Mouse (Mus musculus) midbrain, embryonic 13.5 days (tissue): ENCODE data around the gene Hoxb1. TPM values are rescaled to one million over a fixed set of nuclear protein-coding genes. Genes with fewer than 3 reads are reported as not detected.
A peak's percentile ranks its signal among the peaks of the same experiment; 100 is the strongest.

Experiments
- ATAC-seq: fragments of 200-750 bp; cut with Nextera tagmentation; 2 replicates; pipeline ENCODE4 v1.8.0; 2017; ENCODE audit warnings: mild to moderate bottlenecking, moderate TSS enrichment, moderate library complexity
- H3K27ac ChIP-seq: fragments of 300-500 bp; sonication (generic); 2 replicates; pipeline ENCODE4 v1.5.1; 2015; ENCODE audit warnings: inconsistent platforms, mild to moderate bottlenecking, moderate library complexity
- H3K27me3 ChIP-seq: fragments of 300-500 bp; sonication (generic); 2 replicates; pipeline ENCODE4 v1.6.1; 2015; ENCODE audit warnings: mild to moderate bottlenecking, inconsistent platforms
- H3K36me3 ChIP-seq: fragments of 300-500 bp; sonication (generic); 2 replicates; pipeline ENCODE4 v1.6.1; 2015; ENCODE audit warnings: mild to moderate bottlenecking, inconsistent platforms
- H3K4me1 ChIP-seq: fragments of 300-500 bp; sonication (generic); replicated peaks from 2 replicates; pipeline ENCODE4 v1.6.1; 2015; ENCODE audit warnings: inconsistent platforms
- H3K4me2 ChIP-seq: fragments of 300-500 bp; sonication (generic); replicated peaks from 2 replicates; pipeline ENCODE4 v1.6.1; 2015; ENCODE audit warnings: moderate library complexity, mild to moderate bottlenecking, inconsistent platforms
- H3K4me3 ChIP-seq: fragments of 300-500 bp; sonication (generic); replicated peaks from 2 replicates; pipeline ENCODE4 v1.5.1; 2015; ENCODE audit warnings: mild to moderate bottlenecking, inconsistent platforms
- H3K9ac ChIP-seq: fragments of 300-500 bp; sonication (generic); replicated peaks from 2 replicates; pipeline ENCODE4 v1.6.1; 2015; ENCODE audit warnings: mild to moderate bottlenecking, inconsistent platforms
- H3K9me3 ChIP-seq: fragments of 300-500 bp; sonication (generic); 2 replicates; pipeline ENCODE4 v1.6.1; 2016; ENCODE audit warnings: mild to moderate bottlenecking, inconsistent platforms
- WGBS: fragments of 180-500 bp; shearing (Covaris S2); methylation state at CpG from one replicate; pipeline ENCODE4 v1.1.7; 2015; 5-methylcytosine and 5-hydroxymethylcytosine counted together
- polyA plus RNA-seq: library from polyadenylated mRNA; unstranded; fragments of >200 nt; fragmentation: Nextera tagmentation; extraction: Ambion mirVana; gene quantifications from 2 replicates; pipeline ENCODE4 v1.2.1, GENCODE M21; 2015

The Hoxb1 gene
- polyA plus RNA-seq, 1 experiment from 2014 or later = not detected

- peaks cover 10% of the 10 kb centered on the region; the same call in 1 of the 2 replicates for H3K4me1 ChIP-seq
- no peaks in the 10 kb centered on the region for H3K36me3 ChIP-seq
- under 1% methylated on average over 75 of the region's 75 CpGs for WGBS
- H3K4me3 ChIP-seq = no peak overlapping the region
- no peak overlapping the region for H3K9ac ChIP-seq
- H3K27ac ChIP-seq = no peak overlapping the region
- H3K9me3 ChIP-seq = no peaks in the 10 kb centered on the region
- peaks cover 96% of the 10 kb centered on the region for H3K27me3 ChIP-seq
- no peak for ATAC-seq
- H3K4me2 ChIP-seq = no peak overlapping the region
Observed at GRCm38 (mm10) chr11:96352691-96353521, 12.6 kb upstream of the Hoxb1 start.

GRCm38 (mm10) chr11:96353522-96353841, 12.1 kb upstream of the Hoxb1 start:
- H3K4me1 ChIP-seq = peaks cover 10% of the 10 kb centered on the region; the same call in 1 of the 2 replicates
- no peak overlapping the region for H3K4me3 ChIP-seq
- no peaks in the 10 kb centered on the region for H3K9me3 ChIP-seq
- ATAC-seq = no peak
- under 1% methylated on average over 14 of the region's 14 CpGs for WGBS
- H3K36me3 ChIP-seq = no peaks in the 10 kb centered on the region
- H3K9ac ChIP-seq = no peak overlapping the region
- H3K27me3 ChIP-seq = peaks cover 96% of the 10 kb centered on the region
- H3K27ac ChIP-seq = no peak overlapping the region
- no peak overlapping the region for H3K4me2 ChIP-seq

DNA sequence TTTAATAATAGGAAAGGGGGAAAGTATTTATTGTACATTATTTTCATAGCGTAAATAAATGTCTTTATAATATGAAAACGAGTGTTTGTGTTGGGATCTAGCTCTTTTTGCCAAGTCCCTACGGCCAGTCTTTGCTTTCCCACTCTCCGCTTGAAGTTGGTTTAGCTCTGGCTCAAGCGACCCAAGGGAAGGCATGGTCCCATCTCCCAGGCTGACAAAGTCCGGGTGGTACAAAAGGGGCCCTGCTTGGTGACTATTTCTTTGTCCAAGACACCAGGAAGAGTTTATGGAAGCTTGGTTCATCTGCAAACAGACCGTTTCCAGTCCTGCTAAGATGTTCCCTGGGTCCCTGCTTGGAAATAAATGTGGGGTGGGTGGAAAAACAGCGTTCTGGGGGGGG, 11.6 kb upstream of the Hoxb1 start:
- peaks cover 96% of the 10 kb centered on the region for H3K27me3 ChIP-seq
- no peaks in the 10 kb centered on the region for H3K36me3 ChIP-seq
- no peak overlapping the region for H3K27ac ChIP-seq
- H3K4me2 ChIP-seq = no peak overlapping the region
- H3K4me1 ChIP-seq = peaks cover 10% of the 10 kb centered on the region; the same call in 1 of the 2 replicates
- WGBS = 3% methylated on average over 8 of the region's 8 CpGs
- no peak overlapping the region for H3K4me3 ChIP-seq
- H3K9ac ChIP-seq = no peak overlapping the region
- ATAC-seq = no peak
- H3K9me3 ChIP-seq = no peaks in the 10 kb centered on the region

GRCm38 (mm10) chr11:96354376-96354775, 11.2 kb upstream of the Hoxb1 start:
- 0 out of 2 replicates have a peak overlapping the region, but pooled peaks have one; percentile 21 for H3K4me2 ChIP-seq
- no peak overlapping the region for H3K9ac ChIP-seq
- H3K9me3 ChIP-seq = no peaks in the 10 kb centered on the region
- no peaks in the 10 kb centered on the region for H3K36me3 ChIP-seq
- H3K4me1 ChIP-seq = peaks cover 10% of the 10 kb centered on the region; the same call in 1 of the 2 replicates
- no peak for ATAC-seq
- no peak overlapping the region for H3K27ac ChIP-seq
- peaks cover 94% of the 10 kb centered on the region for H3K27me3 ChIP-seq
- H3K4me3 ChIP-seq = 0 out of 2 replicates have a peak overlapping the region, but pooled peaks have one; percentile 8
- WGBS = 0% methylated on average over 25 of the region's 25 CpGs

DNA sequence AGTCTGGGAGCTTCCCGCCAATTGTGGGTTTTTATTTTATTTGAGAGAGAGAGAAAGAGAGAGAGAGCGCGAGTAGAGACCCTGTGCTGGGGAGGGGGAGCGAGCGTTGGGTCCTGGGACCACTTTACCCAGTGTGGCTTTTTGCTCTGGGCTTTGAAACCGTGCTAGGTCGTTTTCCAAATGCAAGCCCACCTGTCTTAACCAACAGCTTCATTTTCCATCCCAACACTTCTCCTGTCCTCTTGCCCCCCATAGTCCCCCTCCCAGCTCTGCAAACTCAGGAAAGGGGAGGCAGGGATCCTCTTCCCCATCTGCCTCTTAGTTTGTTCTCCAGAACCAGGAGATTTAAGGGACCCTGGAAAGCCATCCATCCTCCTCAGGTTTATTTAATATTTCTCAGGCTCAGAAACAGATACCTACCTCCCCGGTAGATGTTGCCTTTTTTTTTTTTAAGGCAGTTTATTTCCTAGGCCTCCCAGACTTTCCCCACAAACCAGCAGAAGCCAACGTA, 10.7 kb upstream of the Hoxb1 start:
- Histone ChIP-seq H3K9ac (no peak overlapping the region), H3K4me3 (no peak overlapping the region), H3K4me1 (peaks cover 10% of the 10 kb centered on the region; the same call in 1 of the 2 replicates), H3K4me2 (0 out of 2 replicates have a peak overlapping the region, but pooled peaks have one; percentile 21), H3K27ac (no peak overlapping the region), H3K9me3 (no peaks in the 10 kb centered on the region), H3K36me3 (no peaks in the 10 kb centered on the region), H3K27me3 (peaks cover 94% of the 10 kb centered on the region)
- WGBS = 2% methylated on average over 9 of the region's 9 CpGs
- no peak for ATAC-seq

DNA sequence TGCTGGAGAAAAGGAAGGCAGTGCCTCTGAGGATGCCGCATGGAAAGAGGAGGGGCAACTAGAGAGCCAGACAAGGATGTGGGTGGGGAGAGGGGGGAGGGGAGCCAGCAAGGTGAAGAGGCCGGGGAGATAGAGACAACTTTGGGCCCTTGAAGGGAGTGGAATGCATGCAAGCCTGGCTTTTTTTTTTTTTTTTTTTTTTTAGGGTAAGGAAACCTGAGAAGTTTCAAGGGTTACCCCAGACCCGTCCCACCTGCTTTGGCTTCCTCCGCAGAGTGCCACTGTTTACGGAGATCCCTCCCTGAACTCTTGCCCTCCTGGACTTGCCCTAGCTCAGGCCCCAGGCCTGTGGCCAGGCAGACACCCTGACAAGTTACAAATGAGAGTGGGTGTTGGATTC, 1.7 kb upstream of the Hoxb1 start:
- WGBS = 3% methylated on average over 5 of the region's 5 CpGs

GRCm38 (mm10) chr11:96366092-96367041, 815 bp downstream of the Hoxb1 start:
- Histone ChIP-seq H3K4me2 (no peak overlapping the region), H3K9me3 (no peaks in the 10 kb centered on the region), H3K9ac (no peak overlapping the region), H3K36me3 (no peaks in the 10 kb centered on the region), H3K4me3 (no peak overlapping the region), H3K27ac (no peak overlapping the region), H3K4me1 (no peaks in the 10 kb centered on the region), H3K27me3 (peaks cover 99% of the 10 kb centered on the region)
- no peak for ATAC-seq
- WGBS = 2% methylated on average over 47 of the region's 47 CpGs

More for the DNA sequence above, 1.7 kb upstream of the Hoxb1 start:
- Histone ChIP-seq H3K9ac (no peak overlapping the region), H3K27ac (no peak overlapping the region), H3K4me2 (no peak overlapping the region), H3K9me3 (no peaks in the 10 kb centered on the region), H3K27me3 (peaks cover 94% of the 10 kb centered on the region), H3K4me3 (no peak overlapping the region), H3K36me3 (no peaks in the 10 kb centered on the region), H3K4me1 (no peaks in the 10 kb centered on the region)
- ATAC-seq = no peak

DNA sequence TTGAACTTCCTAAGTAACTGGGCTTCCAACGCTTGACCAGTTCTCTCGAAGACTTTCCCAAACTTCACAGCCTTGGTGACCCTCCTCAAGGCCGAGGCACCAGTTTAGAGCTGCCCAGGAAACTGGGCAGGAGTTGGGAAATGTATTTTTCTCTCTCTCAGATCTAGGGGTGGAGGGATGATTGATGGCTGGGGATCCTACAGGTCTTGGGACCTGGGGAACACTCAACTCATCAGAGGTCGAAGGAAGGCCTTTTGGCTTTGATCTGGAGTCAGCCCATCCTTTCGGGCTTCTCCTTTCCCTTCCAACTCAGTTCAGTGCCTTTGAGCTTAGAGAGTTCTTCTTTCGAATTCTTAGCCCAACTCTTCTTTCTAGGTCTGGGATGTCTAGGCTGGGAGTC, 1.6 kb downstream of the Hoxb1 start:
- Histone ChIP-seq H3K4me1 (no peaks in the 10 kb centered on the region), H3K4me2 (no peak overlapping the region)

DNA sequence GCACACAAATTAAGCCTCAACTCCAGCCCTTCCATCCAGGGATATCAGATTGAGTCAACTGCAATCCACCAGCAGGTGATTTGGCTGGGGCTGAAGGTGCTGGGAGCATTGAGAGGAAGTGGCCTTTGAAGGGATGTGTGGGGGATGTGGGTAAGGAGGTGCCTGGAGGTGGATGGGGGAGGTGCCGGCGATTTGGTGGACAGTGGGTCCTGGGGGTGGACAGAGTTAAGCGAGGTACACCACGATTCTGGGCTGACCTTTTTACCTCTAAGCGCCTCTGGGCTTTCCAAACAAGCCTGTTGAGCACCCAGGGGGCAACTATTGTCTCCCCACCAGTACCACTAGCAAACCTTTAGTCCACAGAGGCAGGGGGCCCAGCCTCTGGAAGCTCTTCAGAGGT, 3.1 kb downstream of the Hoxb1 start:
- 3% methylated on average over 5 of the region's 5 CpGs for WGBS
- H3K4me2 ChIP-seq = no peak overlapping the region

More for the DNA sequence above, 1.6 kb downstream of the Hoxb1 start:
- H3K36me3 ChIP-seq = no peaks in the 10 kb centered on the region
- H3K27ac ChIP-seq = no peak overlapping the region
- 4% methylated on average over 6 of the region's 6 CpGs for WGBS
- H3K27me3 ChIP-seq = peaks cover 99% of the 10 kb centered on the region
- H3K4me3 ChIP-seq = no peak overlapping the region
- ATAC-seq = no peak
- no peaks in the 10 kb centered on the region for H3K9me3 ChIP-seq
- H3K9ac ChIP-seq = no peak overlapping the region

DNA sequence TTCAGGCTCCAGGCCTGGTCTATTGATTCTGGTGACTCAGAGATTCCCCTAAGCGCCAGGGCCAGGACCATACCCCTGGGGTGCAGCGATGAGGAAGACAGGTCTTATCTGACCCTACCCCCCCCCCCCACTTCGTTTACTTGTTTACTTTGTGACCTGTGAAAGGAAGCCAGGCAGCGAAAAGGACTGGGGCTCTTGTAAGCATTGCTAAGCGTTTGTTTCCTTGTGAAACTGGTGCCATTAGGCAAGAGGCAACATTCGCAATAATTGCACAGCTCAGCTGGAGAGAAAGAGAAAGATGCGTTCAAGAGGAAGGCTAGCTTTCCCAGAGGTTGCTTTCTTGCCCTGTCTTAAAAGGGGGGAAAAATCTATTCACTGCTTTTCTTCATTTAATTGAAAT, 3.6 kb downstream of the Hoxb1 start:
- H3K4me1 ChIP-seq = no peaks in the 10 kb centered on the region
- H3K4me2 ChIP-seq = no peak overlapping the region
- ATAC-seq = no peak
- WGBS = 3% methylated on average over 7 of the region's 7 CpGs
- H3K9me3 ChIP-seq = no peaks in the 10 kb centered on the region
- peaks cover 100% of the 10 kb centered on the region for H3K27me3 ChIP-seq
- H3K4me3 ChIP-seq = no peak overlapping the region
- H3K27ac ChIP-seq = no peak overlapping the region
- no peaks in the 10 kb centered on the region for H3K36me3 ChIP-seq
- H3K9ac ChIP-seq = no peak overlapping the region

More for the DNA sequence above, 3.1 kb downstream of the Hoxb1 start:
- Histone ChIP-seq H3K4me1 (no peaks in the 10 kb centered on the region), H3K4me3 (no peak overlapping the region), H3K27me3 (peaks cover 100% of the 10 kb centered on the region), H3K27ac (no peak overlapping the region), H3K36me3 (no peaks in the 10 kb centered on the region), H3K9me3 (no peaks in the 10 kb centered on the region), H3K9ac (no peak overlapping the region)
- ATAC-seq = no peak

DNA sequence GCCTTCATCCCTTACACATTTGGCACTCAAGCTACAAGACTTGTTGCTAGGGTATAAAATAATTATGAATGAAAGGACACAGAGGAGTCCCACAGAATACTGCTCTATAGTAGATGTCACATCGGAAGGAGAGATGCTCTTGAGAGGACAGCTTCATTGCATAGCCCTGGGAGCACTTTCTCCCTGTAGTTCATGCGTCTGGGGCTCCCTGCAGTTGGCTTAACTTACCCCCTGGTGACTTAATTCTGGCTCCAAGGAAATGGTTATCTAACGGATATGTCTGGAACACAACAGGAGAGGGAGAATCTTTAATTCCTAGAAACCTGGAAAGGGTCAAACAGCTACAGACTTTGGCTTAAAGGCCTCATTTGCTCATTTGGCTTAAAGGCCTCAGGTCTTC, 6.2 kb downstream of the Hoxb1 start:
- WGBS = 5% methylated on average over 3 of the region's 3 CpGs
- ATAC-seq = no peak

DNA sequence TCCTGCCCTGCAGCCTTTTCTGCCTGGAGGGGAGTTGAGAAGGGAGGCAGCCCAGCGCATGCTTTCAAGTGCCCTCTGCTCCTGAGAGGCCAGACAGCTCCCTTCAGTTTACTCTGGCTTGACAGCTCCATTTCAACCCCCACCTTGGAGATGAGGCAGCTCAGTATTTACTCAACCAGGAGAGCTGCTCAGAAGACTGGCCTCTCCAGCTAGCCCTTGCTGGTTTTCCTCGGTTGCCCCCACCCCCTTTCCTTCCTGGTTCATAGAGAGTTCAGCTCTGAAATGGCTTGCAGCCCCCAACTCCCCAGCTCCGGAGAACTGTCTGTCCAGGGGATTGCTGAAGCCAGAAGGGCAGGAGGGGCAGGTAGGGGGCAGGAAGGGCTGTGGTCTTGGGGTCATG, 7.0 kb downstream of the Hoxb1 start:
- WGBS = 6% methylated on average over 3 of the region's 3 CpGs
- peaks cover 98% of the 10 kb centered on the region for H3K27me3 ChIP-seq
- no peak overlapping the region for H3K4me2 ChIP-seq
- H3K9ac ChIP-seq = no peak overlapping the region
- H3K27ac ChIP-seq = no peak overlapping the region
- H3K4me1 ChIP-seq = no peaks in the 10 kb centered on the region
- no peaks in the 10 kb centered on the region for H3K36me3 ChIP-seq
- ATAC-seq = no peak
- H3K4me3 ChIP-seq = no peak overlapping the region
- no peaks in the 10 kb centered on the region for H3K9me3 ChIP-seq

More for the DNA sequence above, 6.2 kb downstream of the Hoxb1 start:
- H3K4me3 ChIP-seq = no peak overlapping the region
- H3K4me2 ChIP-seq = no peak overlapping the region
- no peaks in the 10 kb centered on the region for H3K36me3 ChIP-seq
- peaks cover 100% of the 10 kb centered on the region for H3K27me3 ChIP-seq
- H3K4me1 ChIP-seq = no peaks in the 10 kb centered on the region
- no peaks in the 10 kb centered on the region for H3K9me3 ChIP-seq
- no peak overlapping the region for H3K9ac ChIP-seq
- H3K27ac ChIP-seq = no peak overlapping the region
